Mouse (Mus musculus) brain, embryonic 14.5 days (tissue): Measurements from ENCODE around the gene Ss18l2. TPM values are rescaled to one million over a fixed set of nuclear protein-coding genes. Genes with fewer than 3 reads are reported as not detected.

Experiments used
- DNase-seq: peaks from one replicate; pipeline ENCODE4 v3.0.0-alpha.2; 2011; ENCODE audit warnings: low read depth
- CTCF ChIP-seq: fragments of 200-500 bp; IDR thresholded peaks from 2 replicates; pipeline ENCODE4 v1.5.1; 2012; ENCODE audit warnings: inconsistent platforms, mild to moderate bottlenecking, moderate library complexity, borderline replicate concordance; ENCODE audit not compliant: insufficient read depth, insufficient read length; ENCODE audit errors: extremely low read depth
- POLR2A ChIP-seq: fragments of 200-500 bp; IDR thresholded peaks from 2 replicates; pipeline ENCODE4 v1.6.1; 2012; ENCODE audit warnings: mild to moderate bottlenecking, inconsistent platforms, borderline replicate concordance; ENCODE audit not compliant: poor library complexity, insufficient read depth, insufficient read length, severe bottlenecking; ENCODE audit errors: extremely low read depth
- polyA plus RNA-seq: library from polyadenylated mRNA; depleted of rRNA; stranded (reverse); fragments of >200 nt; gene quantifications from 2 replicates; pipeline ENCODE4 v1.2.3, GENCODE M21; 2012; rRNA removed

The Ss18l2 gene
- polyA plus RNA-seq, 1 experiment, result 65.3 TPM

DNA sequence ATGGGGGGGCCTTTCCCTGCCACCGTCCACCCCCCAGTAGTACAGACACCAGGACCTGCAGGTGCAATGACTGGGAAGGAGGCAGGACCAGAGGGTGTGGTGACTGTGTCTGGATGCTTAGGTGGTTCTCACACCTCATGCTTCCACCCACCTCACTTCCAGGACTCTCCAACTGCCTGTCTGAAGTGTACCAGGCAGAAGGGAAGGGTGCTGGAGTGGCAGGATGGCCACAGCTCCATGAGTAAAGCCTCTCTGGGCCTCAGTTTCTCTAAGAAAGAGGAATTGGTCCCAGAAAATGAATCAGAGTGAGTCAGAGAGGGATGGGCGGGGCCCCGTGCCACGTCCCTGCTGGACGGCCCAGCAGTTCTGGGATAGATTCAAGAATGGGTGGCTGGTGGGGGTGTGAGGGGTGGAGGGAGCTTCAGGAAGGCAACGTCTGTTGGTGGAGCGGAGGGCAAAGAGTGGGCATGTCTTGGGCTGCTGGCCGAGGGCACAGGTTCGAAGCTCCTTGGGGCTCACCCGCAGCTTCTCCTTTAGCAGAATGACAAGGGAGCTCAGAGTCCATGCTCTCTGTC lies 51.0 kb downstream of the Ss18l2 start:
- TF ChIP-seq POLR2A (no peak), CTCF (no peak)
- DNase-seq, result no peak

DNA sequence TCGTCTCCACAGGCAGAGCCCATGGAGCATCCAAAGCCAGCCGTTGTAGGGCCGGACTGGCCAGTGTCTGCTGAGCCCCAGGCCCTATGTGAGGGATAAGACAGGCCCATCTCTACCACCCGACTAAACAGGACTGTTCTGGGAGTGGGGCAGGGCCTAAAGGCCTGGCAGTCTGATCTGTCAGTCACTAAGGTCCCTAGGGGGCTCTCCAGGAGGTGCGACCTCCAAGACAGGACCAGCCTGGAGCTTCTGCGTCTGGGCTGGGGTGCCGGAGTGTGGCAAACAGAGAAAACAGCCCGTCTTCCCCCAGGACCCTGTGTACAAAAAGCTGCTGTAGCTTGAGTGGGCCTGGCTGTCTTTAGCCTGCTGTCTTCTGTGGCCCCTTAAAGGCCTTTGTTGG lies 51.7 kb downstream of the Ss18l2 start:
- TF ChIP-seq POLR2A (no peak), CTCF (no peak)
- no peak for DNase-seq

- no peak for DNase-seq
- TF ChIP-seq CTCF (no peak), POLR2A (no peak)
These were observed 52.1 kb downstream of the Ss18l2 start for GRCm38 (mm10) chr9:121762248-121762647.

GRCm38 (mm10) chr9:121762761-121763160 lies 52.6 kb downstream of the Ss18l2 start:
- DNase-seq, result peak; percentile 43
- TF ChIP-seq POLR2A (no peak), CTCF (no peak)

Other genes starting within 250 kb of the Ss18l2 start
- 34.1 and 38.6 TPM in 2 replicates for gene Cck, start 214.6 kb upstream of the Ss18l2 start, polyA plus RNA-seq
- gene Lyzl4, start 68.2 kb upstream of the Ss18l2 start, polyA plus RNA-seq, result not detected in 2 replicates
- 0.38 and 0.63 TPM in 2 replicates for gene Vipr1, start 67.6 kb upstream of the Ss18l2 start, polyA plus RNA-seq
- 21.2 and 25.2 TPM in 2 replicates for gene Sec22c, start 4.8 kb upstream of the Ss18l2 start, polyA plus RNA-seq
- gene Nktr, start 8.8 kb downstream of the Ss18l2 start, polyA plus RNA-seq, result 165 and 197 TPM in 2 replicates
- 38.8 and 51.4 TPM in 2 replicates for gene Zfp651, start 49.0 kb downstream of the Ss18l2 start, polyA plus RNA-seq
- 0.55 and 0.72 TPM in 2 replicates for gene Klhl40, start 67.3 kb downstream of the Ss18l2 start, polyA plus RNA-seq
- gene Hhatl, start 82.2 kb downstream of the Ss18l2 start, polyA plus RNA-seq, result 0.40 and 0.49 TPM in 2 replicates
- 2.7 and 2.9 TPM in 2 replicates for gene Ccdc13, start 129.1 kb downstream of the Ss18l2 start, polyA plus RNA-seq
- 42.6 and 43.8 TPM in 2 replicates for gene Higd1a, start 148.0 kb downstream of the Ss18l2 start, polyA plus RNA-seq
- 2.1 TPM in 2 replicates for gene Ackr2, start 188.0 kb downstream of the Ss18l2 start, polyA plus RNA-seq
- not detected in 2 replicates for gene Cyp8b1, start 206.0 kb downstream of the Ss18l2 start, polyA plus RNA-seq
- gene Fam198a, start 240.7 kb downstream of the Ss18l2 start, polyA plus RNA-seq, result 1.0 and 1.6 TPM in 2 replicates